Mouse (Mus musculus) MEL (cell line): Measurements from ENCODE around the gene Lipk. TPM values are rescaled to one million over a fixed set of nuclear protein-coding genes. Genes with fewer than 3 reads are reported as not detected.

Experiments
- DNase-seq: peaks from one replicate; pipeline ENCODE4 v3.0.0; 2011; ENCODE audit warnings: low read depth, low spot score
- H3K27ac ChIP-seq: 2 replicates; pipeline ENCODE4 v1.5.1; 2012; ENCODE audit warnings: low read depth, mild to moderate bottlenecking, control low read depth, low read length, moderate library complexity; ENCODE audit not compliant: control insufficient read depth
- H3K27me3 ChIP-seq, 2 experiments: fragments of 150-350 bp in 1 of 2; sonication (generic) in 1 of 2; 2 replicates each; pipeline ENCODE4 v1.6.1; 2012; ENCODE audit warnings: low read length in 2 of 2, mild to moderate bottlenecking in 2 of 2, improper control_type of control experiment in 1 of 2, moderate library complexity in 1 of 2; ENCODE audit not compliant: insufficient read depth in 2 of 2, control insufficient read depth in 1 of 2
- H3K36me3 ChIP-seq, 2 experiments: 2 replicates each; pipeline ENCODE4 v1.6.1; 2012 to 2014; ENCODE audit warnings: low read length in 2 of 2, improper control_type of control experiment in 1 of 2, inconsistent platforms in 1 of 2, mild to moderate bottlenecking in 1 of 2; ENCODE audit not compliant: insufficient read depth in 2 of 2, control insufficient read depth in 1 of 2
- H3K4me1 ChIP-seq, 2 experiments: fragments of 150-350 bp in 1 of 2; sonication (generic) in 1 of 2; 2 replicates each; pipeline ENCODE4 v1.6.1; 2012; ENCODE audit warnings: low read length in 2 of 2, improper control_type of control experiment in 1 of 2, mild to moderate bottlenecking in 1 of 2; ENCODE audit not compliant: insufficient read depth in 2 of 2, control insufficient read depth in 1 of 2
- H3K4me3 ChIP-seq, 2 experiments: fragments of 150-350 bp in 1 of 2; sonication (generic) in 1 of 2; 2 replicates each; pipeline ENCODE4 v1.5.1; 2012; ENCODE audit warnings: low read depth in 2 of 2, low read length in 2 of 2, mild to moderate bottlenecking in 2 of 2, moderate library complexity in 2 of 2, control low read depth in 1 of 2, improper control_type of control experiment in 1 of 2; ENCODE audit not compliant: control insufficient read depth in 1 of 2, insufficient read depth in 1 of 2
- H3K79me2 ChIP-seq: 2 replicates; pipeline ENCODE4 v1.6.1; 2012; ENCODE audit warnings: mild to moderate bottlenecking, low read length, moderate library complexity; ENCODE audit not compliant: control insufficient read depth, poor library complexity, insufficient read depth
- H3K9ac ChIP-seq: 2 replicates; pipeline ENCODE4 v1.6.1; 2012; ENCODE audit warnings: low read depth, mild to moderate bottlenecking, control low read depth, low read length, moderate library complexity; ENCODE audit not compliant: control insufficient read depth, poor library complexity, severe bottlenecking
- H3K9me3 ChIP-seq: fragments of 150-350 bp; sonication (generic); replicated peaks from 2 replicates; pipeline ENCODE4 v1.6.1; 2012; ENCODE audit warnings: mild to moderate bottlenecking, low read length, improper control_type of control experiment, moderate library complexity; ENCODE audit not compliant: insufficient read depth
- BHLHE40 ChIP-seq: IDR thresholded peaks from 2 replicates; pipeline ENCODE4 v1.6.1; 2012; ENCODE audit warnings: low read depth, mild to moderate bottlenecking, inconsistent platforms, low read length, improper control_type of control experiment, borderline replicate concordance
- CHD1 ChIP-seq: IDR thresholded peaks from 2 replicates; pipeline ENCODE4 v1.6.1; 2012; ENCODE audit warnings: low read depth, mild to moderate bottlenecking, inconsistent platforms, low read length, improper control_type of control experiment
- CHD2 ChIP-seq: IDR thresholded peaks from 2 replicates; pipeline ENCODE4 v1.6.1; 2011; ENCODE audit warnings: low read length, improper control_type of control experiment
- E2F4 ChIP-seq: IDR thresholded peaks from 2 replicates; pipeline ENCODE4 v1.6.1; 2011; ENCODE audit warnings: low read depth, low read length, improper control_type of control experiment, borderline replicate concordance
- ELF1 ChIP-seq: IDR thresholded peaks from 2 replicates; pipeline ENCODE4 v1.6.1; 2014; ENCODE audit warnings: low read depth, mild to moderate bottlenecking, inconsistent platforms, low read length, improper control_type of control experiment, moderate library complexity
- EP300 ChIP-seq, 2 experiments: IDR thresholded peaks; 2 replicates each; pipeline ENCODE4 v1.6.1; 2011; ENCODE audit warnings: improper control_type of control experiment in 2 of 2, low read length in 2 of 2, low read depth in 1 of 2, mild to moderate bottlenecking in 1 of 2
- HCFC1 ChIP-seq: IDR thresholded peaks from 2 replicates; pipeline ENCODE4 v1.6.1; 2012; ENCODE audit warnings: low read depth, mild to moderate bottlenecking, inconsistent platforms, low read length, improper control_type of control experiment, moderate library complexity
- JUND ChIP-seq: IDR thresholded peaks from 2 replicates; pipeline ENCODE4 v1.6.1; 2011; ENCODE audit warnings: low read depth, mild to moderate bottlenecking, improper control_type of control experiment, low read length
- KAT2A ChIP-seq: conservative IDR thresholded peaks from 2 replicates; pipeline ENCODE4 v1.6.1; 2012; ENCODE audit warnings: low read depth, low read length, improper control_type of control experiment, inconsistent platforms
- MAFK ChIP-seq: IDR thresholded peaks from 2 replicates; pipeline ENCODE4 v1.6.1; 2011; ENCODE audit warnings: low read depth, mild to moderate bottlenecking, low read length, improper control_type of control experiment, borderline replicate concordance
- MAZ ChIP-seq: IDR thresholded peaks from 2 replicates; pipeline ENCODE4 v1.6.1; 2012; ENCODE audit warnings: low read depth, mild to moderate bottlenecking, inconsistent platforms, low read length, improper control_type of control experiment
- MEF2A ChIP-seq: IDR thresholded peaks from 2 replicates; pipeline ENCODE4 v1.6.1; 2014; ENCODE audit warnings: low read depth, mild to moderate bottlenecking, inconsistent platforms, low read length, improper control_type of control experiment; ENCODE audit not compliant: poor library complexity, insufficient replicate concordance, severe bottlenecking; ENCODE audit errors: extremely low read depth
- NELFE ChIP-seq: IDR thresholded peaks from 2 replicates; pipeline ENCODE4 v1.6.1; 2011; ENCODE audit warnings: low read depth, low read length, improper control_type of control experiment
- NRF1 ChIP-seq: IDR thresholded peaks from 2 replicates; pipeline ENCODE4 v1.6.1; 2014; ENCODE audit warnings: low read depth, mild to moderate bottlenecking, inconsistent platforms, low read length, improper control_type of control experiment, moderate library complexity; ENCODE audit not compliant: poor library complexity, insufficient read depth, severe bottlenecking
- POLR2AphosphoS2 ChIP-seq: IDR thresholded peaks from 2 replicates; pipeline ENCODE4 v1.6.1; 2011; ENCODE audit warnings: low read length, improper control_type of control experiment
- RAD21 ChIP-seq: IDR thresholded peaks from 2 replicates; pipeline ENCODE4 v1.6.1; 2011; ENCODE audit warnings: mild to moderate bottlenecking, low read depth, low read length, improper control_type of control experiment
- RCOR1 ChIP-seq: IDR thresholded peaks from 2 replicates; pipeline ENCODE4 v1.6.1; 2012; ENCODE audit warnings: low read depth, mild to moderate bottlenecking, inconsistent platforms, low read length, improper control_type of control experiment
- SMC3 ChIP-seq: IDR thresholded peaks from 2 replicates; pipeline ENCODE4 v1.6.1; 2011; ENCODE audit warnings: low read depth, low read length, improper control_type of control experiment
- TAL1 ChIP-seq: IDR thresholded peaks from 2 replicates; pipeline ENCODE4 v1.6.1; 2012; ENCODE audit warnings: mild to moderate bottlenecking, inconsistent platforms, low read length, moderate library complexity, mixed read lengths
- TCF12 ChIP-seq: IDR thresholded peaks from 2 replicates; pipeline ENCODE4 v1.6.1; 2014; ENCODE audit warnings: low read depth, mild to moderate bottlenecking, inconsistent platforms, low read length, improper control_type of control experiment, moderate library complexity
- UBTF ChIP-seq: IDR thresholded peaks from 2 replicates; pipeline ENCODE4 v1.6.1; 2012; ENCODE audit warnings: low read depth, mild to moderate bottlenecking, inconsistent platforms, low read length, improper control_type of control experiment, moderate library complexity, borderline replicate concordance; ENCODE audit not compliant: insufficient read depth
- USF1 ChIP-seq: IDR thresholded peaks from 2 replicates; pipeline ENCODE4 v1.6.1; 2014; ENCODE audit warnings: low read depth, mild to moderate bottlenecking, inconsistent platforms, low read length, improper control_type of control experiment, moderate library complexity
- ZKSCAN1 ChIP-seq: IDR thresholded peaks from 2 replicates; pipeline ENCODE4 v1.6.1; 2012; ENCODE audit warnings: low read depth, mild to moderate bottlenecking, inconsistent platforms, low read length, improper control_type of control experiment, moderate library complexity
- ZMIZ1 ChIP-seq: IDR thresholded peaks from 2 replicates; pipeline ENCODE4 v1.6.1; 2012; ENCODE audit warnings: low read depth, mild to moderate bottlenecking, inconsistent platforms, low read length, improper control_type of control experiment, moderate library complexity
- polyA plus RNA-seq, 2 experiments: library from polyadenylated mRNA; stranded (reverse) in 1 of 2; unstranded in 1 of 2; fragments of >175 nt in 1 of 2; fragments of >200 nt in 1 of 2; gene quantifications; 2 replicates each; pipeline versions ENCODE4 v1.2.1 to v1.2.4; 2012; ENCODE audit warnings: low replicate concordance in 2 of 2, low read depth in 1 of 2; ENCODE audit not compliant: insufficient read length in 2 of 2, insufficient read depth in 1 of 2, missing spikeins in 1 of 2
- total RNA-seq: library from RNA; depleted of rRNA; stranded (reverse); fragments of 300-350 nt; gene quantifications from 2 replicates; pipeline ENCODE4 v1.2.3, GENCODE M21; 2012; rRNA removed

The Lipk gene
- total RNA-seq (not detected in 2 replicates), polyA plus RNA-seq (not detected)

- TF ChIP-seq TCF12 (no peak), KAT2A (no peak), ZKSCAN1 (no peak), BHLHE40 (no peak), NRF1 (no peak), NELFE (no peak), UBTF (no peak), ELF1 (no peak), RAD21 (no peak), JUND (no peak), CHD1 (no peak), TAL1 (no peak), MEF2A (no peak), SMC3 (no peak), EP300 (IDR thresholded peaks at IDR 0.05; ENCODE audit: low read depth in 1 of 2, low read length in 2 of 2) (no peak), RCOR1 (no peak), HCFC1 (no peak), MAZ (no peak)
- Histone ChIP-seq H3K27me3 (no peaks in the 10 kb centered on the region), H3K27ac (no peak within 1 kb of the TSS), H3K9ac (no peak within 1 kb of the TSS), H3K79me2 (no peaks in the 10 kb centered on the region), H3K36me3 (no peaks in the 10 kb centered on the region), H3K4me3 (no peak within 1 kb of the TSS), H3K9me3 (no peaks in the 10 kb centered on the region), H3K4me1 (no peaks in the 10 kb centered on the region)
- no peak for DNase-seq
Measured at GRCm38 (mm10) chr19:34008002-34008401, at the start of gene Lipk. Gene Lipk (plus strand): TSS chr19:34008290.

- Histone ChIP-seq H3K4me3 (no peak within 1 kb of the TSS), H3K27ac (no peak within 1 kb of the TSS), H3K9me3 (no peaks in the 10 kb centered on the region), H3K79me2 (no peaks in the 10 kb centered on the region), H3K9ac (no peak within 1 kb of the TSS), H3K4me1 (no peaks in the 10 kb centered on the region), H3K36me3 (no peaks in the 10 kb centered on the region), H3K27me3 (no peaks in the 10 kb centered on the region)
- TF ChIP-seq CHD1 (no peak), CHD2 (no peak), HCFC1 (no peak), MEF2A (no peak), ZKSCAN1 (no peak), E2F4 (no peak), USF1 (no peak), MAFK (no peak), POLR2AphosphoS2 (no peak), SMC3 (no peak), ZMIZ1 (no peak), NRF1 (no peak)
- no peak for DNase-seq
Measured at GRCm38 (mm10) chr19:33960887-33961286, 47.2 kb upstream of the Lipk start, which contains the start of gene Lipf. Gene Lipf (plus strand): TSS chr19:33961187.
